Mouse (Mus musculus) left cerebral cortex, postnatal 36 days (tissue): ENCODE results near the gene Rph3al. TPM values are rescaled to one million over a fixed set of nuclear protein-coding genes. Genes with fewer than 3 reads are reported as not detected.

Experiments used
- DNase-seq, 2 experiments: peaks; one replicate each; pipeline ENCODE4 v3.0.0; 2021 to 2022; ENCODE audit warnings: low spot score in 2 of 2, mixed read lengths in 1 of 2
- intact Hi-C: fragments of 180-260 bp; cut with DNase I; formaldehyde crosslinking; loops from one replicate; pipeline ENCODE4 v1.15.1; 2025
- total RNA-seq, 2 experiments: library from RNA; stranded (reverse); gene quantifications; 2 replicates each; pipeline ENCODE4 v1.2.3; 2021

The Rph3al gene
- total RNA-seq, 2 experiments from 2014 or later: 2.0 to 4.3 TPM

GRCm38 (mm10) chr11:75839536-75840430 is 98.4 kb downstream of the Rph3al start:
- DNase-seq: no peak
- intact Hi-C loops: no loop called here

DNA sequence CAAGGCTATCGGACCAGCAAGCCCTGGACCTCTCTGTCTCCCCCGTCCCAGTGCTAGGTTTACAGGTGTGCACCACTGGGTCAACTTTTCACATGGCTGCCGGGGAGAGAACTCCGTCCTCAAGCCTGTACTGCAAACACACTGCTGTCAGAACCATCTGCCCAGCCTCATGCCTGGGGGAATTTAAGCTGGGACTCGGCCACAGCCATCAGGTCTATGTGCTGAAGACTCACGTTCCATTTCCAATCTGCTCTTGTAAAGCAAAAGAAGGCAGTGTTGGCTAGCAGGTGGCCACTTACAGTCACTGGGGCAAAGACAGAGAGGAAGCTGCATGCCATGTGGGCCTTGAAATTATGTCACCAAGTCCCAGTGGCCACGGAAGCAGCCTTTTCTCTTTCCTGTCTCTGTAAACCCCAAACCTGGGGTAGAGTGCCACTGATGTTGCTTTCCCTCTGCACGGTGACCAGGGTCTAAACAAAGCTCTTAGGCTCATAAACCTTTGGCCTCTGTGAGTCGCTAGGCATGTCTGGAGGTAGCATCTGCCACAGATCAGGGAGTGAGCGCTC is 99.3 kb downstream of the Rph3al start:
- intact Hi-C loops: no loop called here

DNA sequence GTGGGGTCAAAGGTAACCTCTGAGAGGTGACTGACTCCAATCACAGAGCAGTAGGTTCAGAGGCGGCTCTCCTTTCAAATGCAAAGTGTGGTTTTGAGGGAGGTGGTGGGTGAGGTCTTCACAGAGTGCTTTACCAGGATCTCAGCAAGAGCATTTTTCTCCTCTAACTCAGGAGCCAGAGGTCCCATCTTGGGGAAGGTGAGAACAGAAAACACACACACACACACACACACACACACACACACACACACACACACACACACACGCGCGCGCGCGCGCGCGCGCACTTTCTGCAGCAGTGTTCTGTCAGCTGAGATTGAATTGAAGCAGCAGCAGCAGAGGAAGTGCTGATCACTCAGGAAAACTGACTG is 102.0 kb downstream of the Rph3al start:
- no peak for DNase-seq
- intact Hi-C loops: no loop called here

More for the DNA sequence above, 99.3 kb downstream of the Rph3al start:
- DNase-seq: no peak

DNA sequence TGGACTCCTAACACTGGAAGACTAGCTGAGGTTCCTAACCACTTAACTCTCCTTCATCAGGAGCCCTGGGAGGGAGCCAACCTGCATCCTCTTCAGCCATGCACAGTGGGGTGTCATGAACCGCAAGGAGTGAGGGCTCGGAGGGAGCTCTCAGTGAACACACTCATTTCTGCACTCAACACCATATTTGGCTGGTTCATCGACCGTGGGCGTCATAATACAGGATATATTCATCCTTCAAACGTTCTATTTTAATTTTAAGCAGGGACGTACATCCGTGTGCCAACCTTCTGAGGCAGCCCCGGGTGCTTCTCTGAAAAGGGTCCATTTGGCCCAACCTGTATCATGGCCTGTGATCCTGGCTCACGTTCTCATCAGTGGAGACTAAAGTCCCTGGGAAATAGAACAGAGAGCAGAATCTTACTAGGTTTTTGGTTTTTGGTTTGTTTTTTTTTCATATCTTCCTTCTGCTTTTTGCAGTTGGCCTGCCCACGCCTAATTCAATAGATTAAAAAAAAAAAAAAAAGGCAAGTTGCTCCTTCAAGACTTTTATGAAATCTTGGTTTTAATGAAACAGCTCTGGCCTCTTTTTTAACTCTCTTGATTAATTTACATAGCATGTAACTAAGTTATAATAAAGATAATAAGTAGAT is 102.5 kb downstream of the Rph3al start:
- intact Hi-C loops: no loop called here

GRCm38 (mm10) chr11:75833081-75833480 is 105.1 kb downstream of the Rph3al start:
- DNase-seq: no peak
- intact Hi-C loops: no loop called here

More for the DNA sequence above, 102.5 kb downstream of the Rph3al start:
- DNase-seq: no peak

DNA sequence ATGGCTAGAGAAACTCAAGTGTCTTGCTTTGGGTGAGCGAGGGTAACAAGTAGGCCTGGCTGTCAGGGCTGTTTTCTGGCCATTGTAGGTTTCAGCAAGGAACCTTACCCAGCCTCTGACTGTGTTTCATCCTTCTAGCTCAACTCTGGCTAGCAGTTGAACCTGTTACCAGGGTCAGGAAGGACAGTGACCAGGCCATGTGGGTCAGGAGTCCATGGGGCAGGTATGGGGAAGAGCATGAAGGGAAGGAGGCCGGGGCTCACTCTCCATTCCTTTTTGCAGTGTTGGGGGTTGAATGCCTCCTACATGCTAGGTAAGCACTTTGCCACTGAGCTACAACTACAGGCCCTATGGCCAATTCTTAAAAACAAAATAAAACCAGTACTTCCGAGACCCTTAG is 107.8 kb downstream of the Rph3al start:
- intact Hi-C loops: no loop called here
- DNase-seq: no peak

DNA sequence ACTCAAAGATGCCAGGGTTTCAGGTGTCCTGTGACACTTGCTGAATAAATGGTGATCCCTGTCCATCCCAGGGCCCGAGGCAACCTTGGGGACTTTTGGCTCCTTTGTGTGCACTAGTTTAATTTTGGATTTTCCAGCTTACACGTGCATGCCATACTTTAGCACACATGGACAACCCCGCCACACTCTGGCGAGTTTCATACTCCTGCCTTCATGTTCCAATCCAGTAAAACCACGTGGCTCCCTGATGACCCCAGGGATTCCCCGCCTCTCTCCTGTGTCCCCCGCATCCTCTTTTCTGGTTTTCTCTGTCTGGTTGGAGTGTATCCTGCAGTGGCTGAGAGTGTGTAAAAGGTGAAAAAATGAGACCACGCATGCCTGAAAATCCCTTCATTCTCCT is 110.8 kb downstream of the Rph3al start:
- intact Hi-C loops: no loop called here
- DNase-seq: no peak

DNA sequence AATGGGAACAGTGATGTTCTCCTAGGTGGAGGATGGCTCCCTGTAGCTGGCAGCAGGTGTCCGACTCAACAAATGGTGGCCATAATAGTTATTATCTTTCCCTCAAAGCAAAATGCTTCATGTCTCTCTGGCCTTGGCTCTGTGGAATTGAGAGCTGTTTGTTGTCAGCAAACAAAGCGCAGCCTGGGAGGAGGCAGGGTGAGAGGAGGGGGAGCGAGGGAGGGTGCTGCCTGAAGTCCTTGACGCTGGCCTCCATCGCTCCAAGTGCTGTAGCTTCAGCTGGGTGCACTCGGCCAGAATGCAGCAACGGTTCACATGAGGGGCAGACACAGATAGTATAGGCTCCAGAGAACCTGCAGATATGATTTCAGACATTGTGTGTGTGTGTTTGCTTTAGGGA is 114.7 kb downstream of the Rph3al start:
- intact Hi-C loops: no loop called here

DNA sequence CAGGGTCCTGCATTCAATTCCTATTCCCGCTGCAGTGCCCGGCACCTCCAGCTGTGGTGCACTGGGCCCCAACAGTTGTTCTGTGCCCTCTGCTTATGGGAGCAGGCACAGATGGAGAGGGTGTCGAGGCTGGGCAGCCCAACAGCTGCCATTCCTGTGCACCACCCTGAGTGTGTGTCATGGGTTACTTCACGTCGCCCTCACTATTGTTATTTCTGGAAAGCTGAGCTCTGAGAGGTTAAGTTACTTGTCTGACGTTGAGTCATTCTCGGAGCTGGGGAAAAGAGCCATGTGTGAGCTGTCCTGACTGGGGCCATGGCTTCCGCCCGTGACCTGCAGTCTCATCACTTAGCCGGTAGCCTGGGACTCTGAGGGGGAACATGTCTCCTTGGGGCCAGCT is 125.1 kb downstream of the Rph3al start:
- intact Hi-C loops: no loop called here
- no peak for DNase-seq

More for the DNA sequence above, 114.7 kb downstream of the Rph3al start:
- DNase-seq: no peak

DNA sequence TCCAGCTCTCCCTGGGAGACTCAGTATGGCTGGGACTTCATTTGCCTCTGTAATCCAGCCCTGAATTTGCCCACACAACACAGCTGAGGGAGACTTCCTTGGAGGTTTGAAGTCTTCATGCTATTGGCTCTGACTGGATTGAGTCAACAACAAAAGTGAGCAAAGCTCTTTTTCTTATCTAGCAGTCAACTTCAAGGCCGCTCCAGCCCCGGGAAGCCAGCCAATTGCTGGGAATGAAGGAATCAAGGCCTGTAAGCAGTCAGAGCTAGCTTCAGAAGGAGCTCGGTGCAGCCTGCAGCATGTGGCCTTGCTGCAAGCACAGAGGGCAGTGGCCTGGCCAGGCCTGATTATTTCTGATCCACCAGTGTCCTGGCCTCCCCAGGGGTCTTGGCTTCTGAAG is 126.3 kb downstream of the Rph3al start:
- peak; percentile 19 to 39 for DNase-seq
- intact Hi-C loops: no loop called here

DNA sequence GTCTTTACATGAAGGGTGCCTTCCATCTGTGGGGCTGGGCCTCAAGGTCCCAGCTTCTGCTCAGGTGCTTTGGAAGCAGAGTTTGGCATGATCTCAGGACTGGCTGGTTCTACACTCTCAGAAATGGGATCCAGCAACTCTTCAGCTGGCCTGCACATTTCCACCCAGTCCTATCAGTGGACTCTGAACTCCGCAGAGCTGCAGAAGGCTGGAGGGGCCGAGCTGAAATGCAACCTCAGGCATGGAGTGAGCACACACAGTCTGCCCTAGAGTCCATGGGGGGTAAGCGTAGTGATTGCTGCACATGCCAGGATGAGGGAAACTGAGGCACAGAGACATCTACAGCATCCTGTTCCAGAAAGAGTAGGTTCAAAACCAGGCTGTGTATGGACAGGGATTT is 127.7 kb downstream of the Rph3al start:
- intact Hi-C loops: no loop called here
- no peak for DNase-seq

GRCm38 (mm10) chr11:75807486-75807885 is 130.7 kb downstream of the Rph3al start:
- intact Hi-C loops: no loop called here
- no peak for DNase-seq

DNA sequence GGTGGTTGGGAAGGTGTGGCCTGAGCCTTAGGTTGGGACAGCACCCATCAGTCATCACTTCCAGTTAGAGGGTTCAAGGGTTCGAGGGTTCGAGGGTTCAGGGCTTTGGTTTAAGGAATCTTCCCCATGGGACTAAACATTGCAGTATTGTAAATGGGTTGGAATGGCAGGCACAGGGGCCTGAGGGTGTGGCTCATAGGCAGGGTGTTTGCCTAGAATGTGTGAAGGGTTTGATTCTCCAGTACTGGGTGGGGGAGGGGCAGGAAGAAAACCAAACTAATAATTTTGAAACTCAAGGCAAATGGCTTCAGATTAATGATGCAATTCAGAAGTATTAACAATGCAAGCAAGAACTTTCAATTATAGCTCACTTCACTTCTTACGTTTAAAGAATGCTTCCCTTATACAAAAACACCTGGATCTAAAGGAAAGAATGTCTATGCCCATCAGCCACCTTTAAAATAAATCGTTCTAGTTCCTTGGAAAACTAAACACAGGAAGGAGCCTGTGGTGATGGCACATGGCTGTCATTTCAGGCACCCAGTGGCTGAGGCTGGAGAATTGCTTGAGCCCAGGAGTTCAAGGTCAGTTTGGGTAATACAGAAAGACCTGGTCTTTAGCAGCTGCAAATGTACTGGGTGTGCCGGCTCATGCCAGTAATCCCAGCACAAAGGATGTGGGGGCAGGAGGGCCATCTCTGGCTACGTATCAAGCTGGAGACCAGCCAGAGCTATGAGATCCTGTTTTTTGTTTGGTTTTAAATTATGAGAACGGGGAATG is 136.3 kb downstream of the Rph3al start:
- intact Hi-C loops: no loop called here
- no peak for DNase-seq

- intact Hi-C loops: no loop called here
- no peak for DNase-seq
Measured at GRCm38 (mm10) chr11:75801369-75801768, 136.9 kb downstream of the Rph3al start.

DNA sequence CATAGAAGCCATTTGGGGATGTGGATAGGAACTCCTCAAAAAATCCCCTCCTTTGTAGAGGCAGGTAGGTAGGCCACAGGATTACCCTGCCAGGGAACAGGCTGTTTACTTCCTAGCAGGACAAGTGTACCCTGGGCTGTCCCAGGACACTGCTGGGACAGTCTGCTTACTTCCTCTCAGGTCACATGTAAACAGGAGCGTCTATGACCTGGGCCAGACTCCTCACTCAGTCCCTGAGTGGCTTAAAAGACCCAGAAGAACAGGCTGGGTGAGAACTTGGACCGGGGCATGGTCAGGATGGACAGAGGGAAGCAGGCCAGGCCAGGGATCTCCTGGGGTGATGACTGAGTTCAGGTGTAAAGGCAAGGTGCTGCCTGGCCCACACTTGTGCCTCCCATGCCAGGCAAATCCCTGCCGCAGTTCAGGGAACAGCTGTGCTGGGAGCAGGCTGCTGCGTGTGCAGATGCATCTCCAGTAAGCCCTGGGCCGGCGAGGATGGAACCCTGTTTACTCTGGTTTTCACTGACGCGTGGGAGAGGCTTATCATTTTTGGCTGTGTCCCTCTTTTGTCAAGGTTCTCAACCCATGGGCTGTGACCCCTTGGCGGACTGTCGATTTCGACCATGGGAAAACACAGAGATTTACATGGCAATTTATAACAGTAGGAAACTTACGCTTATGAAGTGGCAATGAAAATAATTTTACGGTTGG is 141.5 kb downstream of the Rph3al start:
- DNase-seq: no peak
- intact Hi-C loops: loop anchor here (5.0 kb wide), 1 partner anchor 171 kb away; no protein-coding TSS in a partner anchor

DNA sequence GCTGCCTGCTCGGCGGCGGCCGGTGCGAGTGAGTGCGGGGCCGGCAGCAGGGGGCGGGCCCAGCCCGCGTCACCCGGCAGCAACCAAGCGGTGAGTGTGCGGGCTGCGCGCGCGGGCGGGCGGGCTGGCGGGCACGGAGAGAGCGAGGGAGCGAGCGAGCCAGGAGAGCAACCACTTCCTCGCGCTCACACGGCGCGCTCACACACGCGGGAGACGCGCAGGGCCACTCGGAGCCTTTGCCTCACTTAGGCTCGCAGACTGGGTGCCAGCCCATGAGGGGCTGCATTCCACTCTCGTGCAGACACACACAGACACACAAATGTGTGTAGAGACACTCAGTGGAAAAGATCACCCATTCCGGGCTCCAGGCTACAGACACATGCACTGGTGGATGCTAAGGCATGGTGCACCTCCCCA is 142.2 kb downstream of the Rph3al start, which contains the start of gene Doc2b:
Doc2b (minus strand) TSS at position 21 of the 417 bp plus-strand sequence.
- peak; percentile 62 to 82 for DNase-seq
- intact Hi-C loops: loop anchor here (5.0 kb wide), 1 partner anchor 171 kb away; no protein-coding TSS in a partner anchor

DNA sequence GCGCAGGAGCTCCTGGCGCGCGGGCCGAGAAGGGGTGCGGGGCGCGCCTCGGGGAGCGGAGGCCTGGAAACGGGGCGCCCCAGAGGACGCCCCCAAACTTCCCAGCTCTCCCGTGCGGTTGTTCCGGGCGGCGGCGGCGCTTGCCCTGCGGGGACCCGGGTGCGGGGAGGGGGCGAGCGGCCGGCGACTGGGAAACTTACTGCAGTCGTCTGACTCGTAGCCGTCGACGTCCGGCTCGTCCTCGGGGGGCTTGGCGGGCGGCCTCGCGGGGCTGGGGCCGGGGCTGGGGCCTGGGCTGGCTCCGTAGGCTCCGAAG is 142.9 kb downstream of the Rph3al start:
- no peak for DNase-seq
- intact Hi-C loops: loop anchor here (5.0 kb wide), 1 partner anchor 172 kb away; no protein-coding TSS in a partner anchor

DNA sequence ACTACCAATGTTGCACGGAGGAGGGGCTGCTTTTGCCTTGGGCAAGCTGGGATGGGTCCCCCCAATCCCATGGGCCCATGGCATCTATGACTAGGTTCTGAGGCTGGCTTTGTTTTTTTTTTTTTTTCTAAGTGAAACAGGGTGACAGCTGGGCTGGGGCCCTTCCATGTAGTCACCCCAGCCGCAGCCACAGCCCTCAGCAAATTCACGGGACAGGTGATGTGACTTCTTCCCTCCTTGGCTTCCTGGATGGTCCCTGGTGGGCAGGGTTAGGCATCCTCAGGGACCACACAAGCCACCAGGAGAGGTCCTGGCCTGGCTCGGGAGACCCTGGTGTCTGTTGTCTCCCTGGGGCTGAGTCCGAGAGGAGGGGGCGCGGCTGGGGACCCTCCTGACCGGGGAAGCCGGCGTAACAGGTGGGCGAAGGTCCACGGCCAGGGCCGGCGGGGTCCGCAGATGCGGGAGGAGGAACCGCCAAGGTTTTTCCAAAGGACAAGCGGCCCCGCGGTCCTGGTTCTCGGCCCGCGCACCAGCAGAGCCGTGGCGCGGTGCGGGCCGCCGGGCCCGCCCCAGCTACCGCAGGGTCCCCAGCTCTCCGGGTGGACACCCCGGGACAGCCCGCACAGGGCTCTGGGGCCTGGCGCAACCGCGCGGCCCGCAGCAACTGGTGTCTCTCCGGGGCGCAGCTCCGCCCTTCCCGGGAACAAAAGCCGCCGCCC is 143.5 kb downstream of the Rph3al start:
- DNase-seq: peak in 1 of 2 experiments; percentile 21
- intact Hi-C loops: loop anchor here (5.0 kb wide), 1 partner anchor 173 kb away; no protein-coding TSS in a partner anchor
